Mouse (Mus musculus): ENCODE measurements at regions not wholly inside any gene's neighbourhood (a gene's known extent, or its start where the extent isn't known, plus 50 kb on each side); places are given as distances from the start of the nearest gene placed in this dataset.

DNA sequence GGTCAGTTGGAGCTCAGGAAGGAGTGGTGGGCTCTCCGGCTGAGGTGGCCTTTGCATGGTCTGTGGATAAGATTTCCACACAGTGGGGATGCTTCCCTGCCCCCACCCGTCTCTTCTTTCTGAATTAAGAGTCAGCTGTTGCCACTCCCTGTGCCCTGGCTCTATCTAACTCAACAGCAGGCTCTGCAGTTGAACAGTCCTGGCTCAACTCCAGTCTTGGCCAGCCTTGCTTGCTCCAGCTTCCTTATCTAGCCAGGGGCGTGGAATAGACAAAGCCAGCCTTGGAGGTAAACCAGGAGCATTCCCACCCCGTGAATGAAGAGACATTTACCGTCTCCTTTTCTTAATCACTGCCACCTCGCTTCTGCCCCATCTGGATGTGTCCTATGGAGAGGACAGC lies 89.7 kb downstream of the Mn1 start:
- TF ChIP-seq CTCF (conservative IDR thresholded peaks at IDR 0.05 in 1 of 2, IDR thresholded peaks at IDR 0.05 in 1 of 2; ENCODE audit: low read depth in 2 of 2, low read length in 2 of 2) (no peak), ZC3H11A (IDR thresholded peaks at IDR 0.05; ENCODE audit: low read depth, low read length) (no peak), ZKSCAN1 (IDR thresholded peaks at IDR 0.05; ENCODE audit: borderline replicate concordance, low read depth, low read length) (no peak), POLR2A (IDR thresholded peaks at IDR 0.05; ENCODE audit: low read depth, low read length) (no peak), E2F4 (IDR thresholded peaks at IDR 0.05; ENCODE audit: insufficient replicate concordance, low read depth, low read length) (no peak), EP300 (IDR thresholded peaks at IDR 0.05; ENCODE audit: low read length) (no peak), MEF2A (IDR thresholded peaks at IDR 0.05; ENCODE audit: borderline replicate concordance, low read depth, low read length) (no peak), IRF4 (IDR thresholded peaks at IDR 0.05; ENCODE audit: low read depth, low read length) (no peak), BHLHE40 (IDR thresholded peaks at IDR 0.05; ENCODE audit: low read depth, low read length) (no peak), HCFC1 (IDR thresholded peaks at IDR 0.05; ENCODE audit: low read depth, low read length) (no peak), MYC (IDR thresholded peaks at IDR 0.05; ENCODE audit: low read depth, low read length) (no peak)

Measured in CH12.LX (cell line).